Mouse (Mus musculus) limb, embryonic 10.5 days (tissue): Measurements from ENCODE around the gene Smap1. TPM values are rescaled to one million over a fixed set of nuclear protein-coding genes. Genes with fewer than 3 reads are reported as not detected.
"Not testable (repeated sequence)": the region's sequence is repeated elsewhere in the genome, so short reads cannot be mapped to it uniquely, and the experiment has no call there.

Source experiments
- DNase-seq: peaks from one replicate; pipeline ENCODE4 v3.0.0-alpha.2; 2017; ENCODE audit warnings: low spot score
- H3K27ac ChIP-seq: fragments of 300-500 bp; sonication (generic); 2 replicates; pipeline ENCODE4 v1.5.1; 2016; ENCODE audit warnings: mild to moderate bottlenecking
- H3K27me3 ChIP-seq: fragments of 300-500 bp; sonication (generic); 2 replicates; pipeline ENCODE4 v1.6.1; 2016; ENCODE audit warnings: low read depth, mild to moderate bottlenecking; ENCODE audit not compliant: poor library complexity, severe bottlenecking
- H3K36me3 ChIP-seq: fragments of 300-500 bp; sonication (generic); 2 replicates; pipeline ENCODE4 v1.6.1; 2016; ENCODE audit warnings: mild to moderate bottlenecking, moderate library complexity
- H3K4me1 ChIP-seq: fragments of 300-500 bp; sonication (generic); 2 replicates; pipeline ENCODE4 v1.6.1; 2016
- H3K4me3 ChIP-seq: fragments of 300-500 bp; sonication (generic); 2 replicates; pipeline ENCODE4 v1.5.1; 2016; ENCODE audit warnings: mild to moderate bottlenecking, moderate library complexity
- H3K9me3 ChIP-seq: fragments of 300-500 bp; sonication (generic); replicated peaks from 2 replicates; pipeline ENCODE4 v1.6.1; 2016; ENCODE audit warnings: mild to moderate bottlenecking
- WGBS: fragments of 180-500 bp; shearing (Covaris S2); methylation state at CpG from one replicate; pipeline ENCODE4 v1.1.7; 2016; 5-methylcytosine and 5-hydroxymethylcytosine counted together
- polyA plus RNA-seq: library from polyadenylated mRNA; unstranded; fragments of >200 nt; fragmentation: Nextera tagmentation; extraction: Ambion mirVana; gene quantifications from 2 replicates; pipeline ENCODE4 v1.2.1, GENCODE M21; 2016

The Smap1 gene
- 33.5 and 36.7 TPM in 2 replicates for polyA plus RNA-seq

- under 1% methylated on average over 111 of the region's 113 CpGs for WGBS
- H3K27me3 ChIP-seq, result no peaks in the 10 kb centered on the region
- peak within 1 kb of the TSS; percentile 92 for H3K4me3 ChIP-seq
- no peaks in the 10 kb centered on the region for H3K36me3 ChIP-seq
- peak; percentile 86 for DNase-seq
- no peaks in the 10 kb centered on the region for H3K9me3 ChIP-seq
- H3K4me1 ChIP-seq, result peaks cover 20% of the 10 kb centered on the region
- peak within 1 kb of the TSS; percentile 95 for H3K27ac ChIP-seq
These were observed at the start of gene Smap1 for GRCm38 (mm10) chr1:23921711-23922529. Gene Smap1 (minus strand): TSS chr1:23922317.

- not testable (repeated sequence) for DNase-seq, H3K4me1 ChIP-seq, H3K27ac ChIP-seq, H3K9me3 ChIP-seq, H3K36me3 ChIP-seq, H3K4me3 ChIP-seq, H3K27me3 ChIP-seq
- WGBS, result 92% methylated on average over 4 of the region's 4 CpGs
These were observed 49.0 kb upstream of the Smap1 start for GRCm38 (mm10) chr1:23971159-23971558.

- no peak for DNase-seq
- H3K4me3 ChIP-seq, result no peak overlapping the region
- WGBS, result 90% methylated on average over 9 of the region's 9 CpGs
These were observed 46.1 kb upstream of the Smap1 start for GRCm38 (mm10) chr1:23968027-23968725.

GRCm38 (mm10) chr1:23966226-23966625, 44.1 kb upstream of the Smap1 start:
- H3K27ac ChIP-seq, result no peak overlapping the region
- no peaks in the 10 kb centered on the region for H3K36me3 ChIP-seq
- H3K9me3 ChIP-seq, result no peaks in the 10 kb centered on the region
- no peak overlapping the region for H3K4me3 ChIP-seq
- DNase-seq, result no peak
- 52% methylated on average over 1 of the region's 1 CpGs for WGBS
- no peaks in the 10 kb centered on the region for H3K4me1 ChIP-seq
- no peaks in the 10 kb centered on the region for H3K27me3 ChIP-seq

More at GRCm38 (mm10) chr1:23968027-23968725, 46.1 kb upstream of the Smap1 start:
- Histone ChIP-seq H3K36me3 (no peaks in the 10 kb centered on the region), H3K27me3 (no peaks in the 10 kb centered on the region), H3K27ac (no peak overlapping the region), H3K4me1 (no peaks in the 10 kb centered on the region), H3K9me3 (no peaks in the 10 kb centered on the region)

- peak; percentile 41 for DNase-seq
- Histone ChIP-seq H3K27ac (peak overlapping the region; percentile 56; the same call in 1 of the 2 replicates), H3K4me1 (peaks cover 9% of the 10 kb centered on the region), H3K27me3 (no peaks in the 10 kb centered on the region), H3K9me3 (no peaks in the 10 kb centered on the region), H3K4me3 (peak overlapping the region; percentile 45), H3K36me3 (no peaks in the 10 kb centered on the region)
- 21% methylated on average over 6 of the region's 6 CpGs for WGBS
These were observed 37.3 kb upstream of the Smap1 start for GRCm38 (mm10) chr1:23959415-23959732.

- peak; percentile 55 for DNase-seq
- 13% methylated on average over 13 of the region's 13 CpGs for WGBS
- Histone ChIP-seq H3K4me3 (peak overlapping the region; percentile 45), H3K27me3 (no peaks in the 10 kb centered on the region), H3K9me3 (no peaks in the 10 kb centered on the region), H3K4me1 (peaks cover 9% of the 10 kb centered on the region), H3K36me3 (no peaks in the 10 kb centered on the region), H3K27ac (peak overlapping the region; percentile 56; the same call in 1 of the 2 replicates)
These were observed 36.7 kb upstream of the Smap1 start for GRCm38 (mm10) chr1:23958668-23959414.

- peaks cover 9% of the 10 kb centered on the region for H3K4me1 ChIP-seq
- 96% methylated on average over 6 of the region's 6 CpGs for WGBS
- H3K36me3 ChIP-seq, result no peaks in the 10 kb centered on the region
- no peaks in the 10 kb centered on the region for H3K27me3 ChIP-seq
- no peaks in the 10 kb centered on the region for H3K9me3 ChIP-seq
- H3K4me3 ChIP-seq, result no peak overlapping the region
- H3K27ac ChIP-seq, result no peak overlapping the region
- DNase-seq, result no peak
These were observed 36.0 kb upstream of the Smap1 start for GRCm38 (mm10) chr1:23958101-23958500.

- H3K4me3 ChIP-seq, result no peak overlapping the region
- 92% methylated on average over 4 of the region's 4 CpGs for WGBS
- H3K36me3 ChIP-seq, result no peaks in the 10 kb centered on the region
- DNase-seq, result no peak
- H3K27me3 ChIP-seq, result no peaks in the 10 kb centered on the region
- peaks cover 9% of the 10 kb centered on the region for H3K4me1 ChIP-seq
- no peak overlapping the region for H3K27ac ChIP-seq
- no peaks in the 10 kb centered on the region for H3K9me3 ChIP-seq
These were observed 33.4 kb upstream of the Smap1 start for GRCm38 (mm10) chr1:23955539-23955938.

GRCm38 (mm10) chr1:23953921-23954320, 31.8 kb upstream of the Smap1 start:
- peaks cover 3% of the 10 kb centered on the region for H3K4me1 ChIP-seq
- no peaks in the 10 kb centered on the region for H3K36me3 ChIP-seq
- WGBS, result 81% methylated on average over 13 of the region's 13 CpGs
- H3K9me3 ChIP-seq, result no peaks in the 10 kb centered on the region
- no peak for DNase-seq
- H3K4me3 ChIP-seq, result no peak overlapping the region
- no peak overlapping the region for H3K27ac ChIP-seq
- H3K27me3 ChIP-seq, result no peaks in the 10 kb centered on the region

GRCm38 (mm10) chr1:23948778-23949699, 26.9 kb upstream of the Smap1 start:
- H3K4me3 ChIP-seq, result no peak overlapping the region
- no peaks in the 10 kb centered on the region for H3K27me3 ChIP-seq
- H3K36me3 ChIP-seq, result no peaks in the 10 kb centered on the region
- 90% methylated on average over 15 of the region's 15 CpGs for WGBS
- DNase-seq, result no peak
- H3K9me3 ChIP-seq, result no peaks in the 10 kb centered on the region
- no peak overlapping the region for H3K27ac ChIP-seq
- H3K4me1 ChIP-seq, result no peaks in the 10 kb centered on the region

GRCm38 (mm10) chr1:23948290-23948689, 26.2 kb upstream of the Smap1 start:
- Histone ChIP-seq H3K36me3 (no peaks in the 10 kb centered on the region), H3K4me3 (no peak overlapping the region), H3K27me3 (no peaks in the 10 kb centered on the region), H3K9me3 (no peaks in the 10 kb centered on the region), H3K4me1 (no peaks in the 10 kb centered on the region), H3K27ac (no peak overlapping the region)
- WGBS, result 84% methylated on average over 7 of the region's 7 CpGs
- DNase-seq, result no peak

GRCm38 (mm10) chr1:23944076-23944475, 22.0 kb upstream of the Smap1 start:
- H3K27me3 ChIP-seq, result no peaks in the 10 kb centered on the region

More at GRCm38 (mm10) chr1:23944076-23944475, 22.0 kb upstream of the Smap1 start:
- H3K4me1 ChIP-seq, result no peaks in the 10 kb centered on the region
- no peak overlapping the region for H3K27ac ChIP-seq
- no peak for DNase-seq
- WGBS, result 96% methylated on average over 1 of the region's 1 CpGs
- no peaks in the 10 kb centered on the region for H3K9me3 ChIP-seq
- H3K36me3 ChIP-seq, result no peaks in the 10 kb centered on the region
- no peak overlapping the region for H3K4me3 ChIP-seq
